Mouse (Mus musculus): ENCODE measurements around the gene Ptprq. TPM values are rescaled to one million over a fixed set of nuclear protein-coding genes. Genes with fewer than 3 reads are reported as not detected.

Ptprq gene
- polyA plus RNA-seq, 1 experiment from 2014 or later, result not detected

- no peak for ATAC-seq
- 15% methylated on average over 9 of the region's 9 CpGs for WGBS
Measured at GRCm38 (mm10) chr10:107746717-107747116, 26.9 kb upstream of the Ptprq start.

GRCm38 (mm10) chr10:107739815-107740214 is 20.0 kb upstream of the Ptprq start:
- Histone ChIP-seq H3K27me3 (replicated peaks; ENCODE audit: control insufficient read depth, insufficient read depth, low read length) (no peaks in the 10 kb centered on the region), H3K9me3 (ENCODE audit: control insufficient read depth) (no peaks in the 10 kb centered on the region), H3K36me3 (ENCODE audit: control insufficient read depth, insufficient read depth) (no peaks in the 10 kb centered on the region), H3K4me2 (replicated peaks; ENCODE audit: low read depth) (no peak overlapping the region), H3K9ac (ENCODE audit: low read depth, low read length) (no peak overlapping the region), H3K4me3 (ENCODE audit: low read depth, low read length) (no peak overlapping the region), H3K27ac (ENCODE audit: low read depth, low read length) (no peak overlapping the region), H3K4me1 (replicated peaks; ENCODE audit: control insufficient read depth, insufficient read depth, low read length) (no peaks in the 10 kb centered on the region)
- ATAC-seq, result no peak
- WGBS, result 80% methylated on average over 5 of the region's 5 CpGs
- no peak for TF ChIP-seq CTCF (IDR thresholded peaks at IDR 0.05; ENCODE audit: low read depth)

More at GRCm38 (mm10) chr10:107746717-107747116, 26.9 kb upstream of the Ptprq start:
- 0 out of 2 replicates have a peak, but pooled peaks have one; percentile 8 for TF ChIP-seq CTCF (IDR thresholded peaks at IDR 0.05; ENCODE audit: low read depth)
- no peaks in the 10 kb centered on the region for H3K27me3 ChIP-seq (replicated peaks; ENCODE audit: control insufficient read depth, insufficient read depth, low read length)
- H3K9me3 ChIP-seq (ENCODE audit: control insufficient read depth), result no peaks in the 10 kb centered on the region
- H3K4me1 ChIP-seq (replicated peaks; ENCODE audit: control insufficient read depth, insufficient read depth, low read length), result no peaks in the 10 kb centered on the region
- H3K9ac ChIP-seq (ENCODE audit: low read depth, low read length), result no peak overlapping the region
- no peak overlapping the region for H3K4me3 ChIP-seq (ENCODE audit: low read depth, low read length)
- no peaks in the 10 kb centered on the region for H3K36me3 ChIP-seq (ENCODE audit: control insufficient read depth, insufficient read depth)
- H3K27ac ChIP-seq (ENCODE audit: low read depth, low read length), result no peak overlapping the region
- peak overlapping the region; percentile 10; the same call in 1 of the 2 replicates for H3K4me2 ChIP-seq (replicated peaks; ENCODE audit: low read depth)

GRCm38 (mm10) chr10:107737743-107738142 is 17.9 kb upstream of the Ptprq start:
- no peak overlapping the region for H3K9ac ChIP-seq (ENCODE audit: low read depth, low read length)
- H3K27me3 ChIP-seq (replicated peaks; ENCODE audit: control insufficient read depth, insufficient read depth, low read length), result no peaks in the 10 kb centered on the region
- H3K4me1 ChIP-seq (replicated peaks; ENCODE audit: control insufficient read depth, insufficient read depth, low read length), result no peaks in the 10 kb centered on the region
- no peak for ATAC-seq
- TF ChIP-seq CTCF (IDR thresholded peaks at IDR 0.05; ENCODE audit: low read depth), result no peak
- 83% methylated on average over 6 of the region's 6 CpGs for WGBS
- H3K4me2 ChIP-seq (replicated peaks; ENCODE audit: low read depth), result no peak overlapping the region
- no peaks in the 10 kb centered on the region for H3K9me3 ChIP-seq (ENCODE audit: control insufficient read depth)
- no peak overlapping the region for H3K4me3 ChIP-seq (ENCODE audit: low read depth, low read length)
- no peak overlapping the region for H3K27ac ChIP-seq (ENCODE audit: low read depth, low read length)
- H3K36me3 ChIP-seq (ENCODE audit: control insufficient read depth, insufficient read depth), result no peaks in the 10 kb centered on the region

GRCm38 (mm10) chr10:107735448-107735847 is 15.6 kb upstream of the Ptprq start:
- no peaks in the 10 kb centered on the region for H3K36me3 ChIP-seq (ENCODE audit: control insufficient read depth, insufficient read depth)
- no peaks in the 10 kb centered on the region for H3K4me1 ChIP-seq (replicated peaks; ENCODE audit: control insufficient read depth, insufficient read depth, low read length)
- no peak overlapping the region for H3K27ac ChIP-seq (ENCODE audit: low read depth, low read length)
- 83% methylated on average over 7 of the region's 7 CpGs for whole genome bisulfite sequencing
- H3K9ac ChIP-seq (ENCODE audit: low read depth, low read length), result no peak overlapping the region
- H3K4me2 ChIP-seq (replicated peaks; ENCODE audit: low read depth), result no peak overlapping the region
- H3K4me3 ChIP-seq (ENCODE audit: low read depth, low read length), result no peak overlapping the region
- no peaks in the 10 kb centered on the region for H3K27me3 ChIP-seq (replicated peaks; ENCODE audit: control insufficient read depth, insufficient read depth, low read length)
- ATAC-seq, result no peak
- no peak for TF ChIP-seq CTCF (IDR thresholded peaks at IDR 0.05; ENCODE audit: low read depth)
- H3K9me3 ChIP-seq (ENCODE audit: control insufficient read depth), result no peaks in the 10 kb centered on the region

- H3K4me3 ChIP-seq (ENCODE audit: low read depth, low read length), result no peak overlapping the region
- no peaks in the 10 kb centered on the region for H3K27me3 ChIP-seq (replicated peaks; ENCODE audit: control insufficient read depth, insufficient read depth, low read length)
- H3K36me3 ChIP-seq (ENCODE audit: control insufficient read depth, insufficient read depth), result no peaks in the 10 kb centered on the region
- no peaks in the 10 kb centered on the region for H3K9me3 ChIP-seq (ENCODE audit: control insufficient read depth)
- H3K4me2 ChIP-seq (replicated peaks; ENCODE audit: low read depth), result no peak overlapping the region
- no peak for ATAC-seq
- TF ChIP-seq CTCF (IDR thresholded peaks at IDR 0.05; ENCODE audit: low read depth), result no peak
- H3K27ac ChIP-seq (ENCODE audit: low read depth, low read length), result no peak overlapping the region
- no peaks in the 10 kb centered on the region for H3K4me1 ChIP-seq (replicated peaks; ENCODE audit: control insufficient read depth, insufficient read depth, low read length)
- H3K9ac ChIP-seq (ENCODE audit: low read depth, low read length), result no peak overlapping the region
Measured at GRCm38 (mm10) chr10:107734327-107734726, 14.5 kb upstream of the Ptprq start.

- Histone ChIP-seq H3K36me3 (ENCODE audit: control insufficient read depth, insufficient read depth) (no peaks in the 10 kb centered on the region), H3K4me1 (replicated peaks; ENCODE audit: control insufficient read depth, insufficient read depth, low read length) (no peaks in the 10 kb centered on the region), H3K4me2 (replicated peaks; ENCODE audit: low read depth) (no peak overlapping the region), H3K27me3 (replicated peaks; ENCODE audit: control insufficient read depth, insufficient read depth, low read length) (no peaks in the 10 kb centered on the region), H3K27ac (ENCODE audit: low read depth, low read length) (no peak overlapping the region), H3K9ac (ENCODE audit: low read depth, low read length) (no peak overlapping the region), H3K9me3 (ENCODE audit: control insufficient read depth) (no peaks in the 10 kb centered on the region), H3K4me3 (ENCODE audit: low read depth, low read length) (no peak overlapping the region)
- ATAC-seq, result no peak
- 49% methylated on average over 7 of the region's 7 CpGs for WGBS
- no peak for TF ChIP-seq CTCF (IDR thresholded peaks at IDR 0.05; ENCODE audit: low read depth)
Measured at GRCm38 (mm10) chr10:107725631-107726030, 5.8 kb upstream of the Ptprq start.

GRCm38 (mm10) chr10:107704443-107704842 is 15.4 kb downstream of the Ptprq start:
- Histone ChIP-seq H3K27me3 (replicated peaks; ENCODE audit: control insufficient read depth, insufficient read depth, low read length) (no peaks in the 10 kb centered on the region), H3K9ac (ENCODE audit: low read depth, low read length) (no peak overlapping the region), H3K4me1 (replicated peaks; ENCODE audit: control insufficient read depth, insufficient read depth, low read length) (no peaks in the 10 kb centered on the region), H3K36me3 (ENCODE audit: control insufficient read depth, insufficient read depth) (no peaks in the 10 kb centered on the region), H3K4me2 (replicated peaks; ENCODE audit: low read depth) (no peak overlapping the region), H3K9me3 (ENCODE audit: control insufficient read depth) (no peaks in the 10 kb centered on the region), H3K4me3 (ENCODE audit: low read depth, low read length) (no peak overlapping the region), H3K27ac (ENCODE audit: low read depth, low read length) (no peak overlapping the region)
- no peak for ATAC-seq
- 27% methylated on average over 3 of the region's 3 CpGs for WGBS
- peak; percentile 66 for TF ChIP-seq CTCF (IDR thresholded peaks at IDR 0.05; ENCODE audit: low read depth)
